Mouse (Mus musculus) spleen, adult 2 months (tissue): ENCODE data around the gene Myo1d.

Experiments used
- CTCF ChIP-seq: fragments of 200-500 bp; IDR thresholded peaks from 2 replicates; pipeline ENCODE4 v1.5.1; 2011; ENCODE audit warnings: mild to moderate bottlenecking, inconsistent platforms; ENCODE audit not compliant: insufficient read depth, insufficient read length, insufficient replicate concordance; ENCODE audit errors: extremely low read depth
- POLR2A ChIP-seq: fragments of 200-500 bp; IDR thresholded peaks from 2 replicates; pipeline ENCODE4 v1.6.1; 2011; ENCODE audit warnings: low read depth, low read length, inconsistent platforms

DNA sequence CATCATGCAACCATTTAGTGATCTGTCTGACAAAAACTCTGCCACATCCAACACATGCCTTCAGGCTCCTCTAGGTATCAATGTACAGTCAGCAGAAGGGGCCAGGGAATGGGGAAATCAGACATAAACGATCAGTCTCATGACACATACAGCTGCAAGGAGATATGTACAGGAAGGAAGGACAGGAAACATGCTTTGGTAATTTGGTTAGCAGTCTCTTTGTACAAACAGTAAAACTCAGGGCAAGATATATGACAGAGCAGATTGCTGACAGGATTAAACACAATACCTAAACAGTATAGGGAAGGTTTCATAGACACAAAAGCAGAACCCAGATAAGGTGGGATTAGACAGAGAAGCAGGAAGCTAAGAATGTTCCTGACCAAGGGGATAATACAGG is 60.8 kb downstream of the Myo1d start:
- TF ChIP-seq CTCF, result no peak
- TF ChIP-seq POLR2A, result no peak
